Mouse (Mus musculus): Measurements from ENCODE around the gene Gm6871. TPM values are rescaled to one million over a fixed set of nuclear protein-coding genes. Genes with fewer than 3 reads are reported as not detected.
"Not testable (repeated sequence)": the region's sequence is repeated elsewhere in the genome, so short reads cannot be mapped to it uniquely, and the experiment has no call there.

Gm6871 gene
- 0.09 and 0.30 TPM in 2 replicates for polyA plus RNA-seq (2015; fragmentation: Nextera tagmentation; extraction: Ambion mirVana)

- not testable (repeated sequence) for H3K9ac ChIP-seq (ENCODE audit: low read depth, low read length); H3K27ac ChIP-seq; H3K4me1 ChIP-seq (replicated peaks; ENCODE audit: insufficient read depth, low read length); ATAC-seq (replicated peaks; ENCODE audit: low FRiP score, low read depth); DNase-seq (ENCODE audit: low spot score); H3K27me3 ChIP-seq (ENCODE audit: insufficient read depth, low read length); H3K9me3 ChIP-seq (replicated peaks; ENCODE audit: low read length); H3K36me3 ChIP-seq (ENCODE audit: insufficient read depth, low read length); H3K4me2 ChIP-seq (ENCODE audit: low read length); H3K4me3 ChIP-seq (replicated peaks; ENCODE audit: low read depth, low read length)
- 86% methylated on average over 5 of the region's 6 CpGs for WGBS
These were observed at the start of gene Gm6871 for GRCm38 (mm10) chr7:41573562-41573961. Gene Gm6871 (minus strand): TSS chr7:41573662.

GRCm38 (mm10) chr7:41616241-41616640, 42.8 kb upstream of the Gm6871 start:
- ATAC-seq (replicated peaks; ENCODE audit: low FRiP score, low read depth): not testable (repeated sequence)
- WGBS: 98% methylated on average over 1 of the region's 1 CpGs

GRCm38 (mm10) chr7:41611654-41612053, 38.2 kb upstream of the Gm6871 start:
- H3K36me3 ChIP-seq (ENCODE audit: insufficient read depth, low read length): peaks cover 14% of the 10 kb centered on the region; the same call in 1 of the 2 replicates
- H3K9me3 ChIP-seq (replicated peaks; ENCODE audit: low read length): no peaks in the 10 kb centered on the region
- H3K27ac ChIP-seq: no peak overlapping the region
- no peak for DNase-seq (ENCODE audit: low spot score)
- TF ChIP-seq CTCF (IDR thresholded peaks at IDR 0.05; ENCODE audit: low read depth): no peak
- H3K4me2 ChIP-seq (ENCODE audit: low read length): no peak overlapping the region
- 80% methylated on average over 3 of the region's 3 CpGs for WGBS
- no peak overlapping the region for H3K9ac ChIP-seq (ENCODE audit: low read depth, low read length)
- no peak overlapping the region for H3K4me3 ChIP-seq (replicated peaks; ENCODE audit: low read depth, low read length)
- no peak for ATAC-seq (replicated peaks; ENCODE audit: low FRiP score, low read depth)
- no peaks in the 10 kb centered on the region for H3K4me1 ChIP-seq (replicated peaks; ENCODE audit: insufficient read depth, low read length)
- no peaks in the 10 kb centered on the region for H3K27me3 ChIP-seq (ENCODE audit: insufficient read depth, low read length)

More at GRCm38 (mm10) chr7:41616241-41616640, 42.8 kb upstream of the Gm6871 start:
- H3K4me1 ChIP-seq (replicated peaks; ENCODE audit: insufficient read depth, low read length); H3K9ac ChIP-seq (ENCODE audit: low read depth, low read length); H3K27me3 ChIP-seq (ENCODE audit: insufficient read depth, low read length); H3K9me3 ChIP-seq (replicated peaks; ENCODE audit: low read length); H3K4me2 ChIP-seq (ENCODE audit: low read length); H3K27ac ChIP-seq; DNase-seq (ENCODE audit: low spot score); H3K4me3 ChIP-seq (replicated peaks; ENCODE audit: low read depth, low read length): not testable (repeated sequence)
- peaks cover 21% of the 10 kb centered on the region; the same call in 1 of the 2 replicates for H3K36me3 ChIP-seq (ENCODE audit: insufficient read depth, low read length)

GRCm38 (mm10) chr7:41599932-41600548, 26.6 kb upstream of the Gm6871 start:
- Histone ChIP-seq H3K4me3 (replicated peaks; ENCODE audit: low read depth, low read length) (peak overlapping the region; percentile 57), H3K4me2 (ENCODE audit: low read length) (peak overlapping the region; percentile 74), H3K36me3 (ENCODE audit: insufficient read depth, low read length) (no peaks in the 10 kb centered on the region), H3K27ac (no peak overlapping the region), H3K4me1 (replicated peaks; ENCODE audit: insufficient read depth, low read length) (no peaks in the 10 kb centered on the region), H3K9ac (ENCODE audit: low read depth, low read length) (peak overlapping the region; percentile 67), H3K27me3 (ENCODE audit: insufficient read depth, low read length) (no peaks in the 10 kb centered on the region), H3K9me3 (replicated peaks; ENCODE audit: low read length) (no peaks in the 10 kb centered on the region)
- ATAC-seq (replicated peaks; ENCODE audit: low FRiP score, low read depth) (no peak), DNase-seq (ENCODE audit: low spot score) (peak; percentile 63)
- peak; percentile 50 for TF ChIP-seq CTCF (IDR thresholded peaks at IDR 0.05; ENCODE audit: low read depth)
- 17% methylated on average over 3 of the region's 3 CpGs for WGBS

GRCm38 (mm10) chr7:41599034-41599813, 25.8 kb upstream of the Gm6871 start, which contains the start of gene 2610021A01Rik:
Gene 2610021A01Rik (plus strand): TSS chr7:41599230.
- Histone ChIP-seq H3K4me3 (replicated peaks; ENCODE audit: low read depth, low read length) (peak within 1 kb of the TSS; percentile 57), H3K9ac (ENCODE audit: low read depth, low read length) (peak within 1 kb of the TSS; percentile 67), H3K36me3 (ENCODE audit: insufficient read depth, low read length) (no peaks in the 10 kb centered on the region), H3K4me2 (ENCODE audit: low read length) (peak within 1 kb of the TSS; percentile 74), H3K9me3 (replicated peaks; ENCODE audit: low read length) (no peaks in the 10 kb centered on the region), H3K27ac (peak within 1 kb of the TSS; percentile 54; the same call in 1 of the 2 replicates), H3K27me3 (ENCODE audit: insufficient read depth, low read length) (no peaks in the 10 kb centered on the region), H3K4me1 (replicated peaks; ENCODE audit: insufficient read depth, low read length) (no peaks in the 10 kb centered on the region)
- TF ChIP-seq CTCF (IDR thresholded peaks at IDR 0.05; ENCODE audit: low read depth): 0 out of 2 replicates have a peak, but pooled peaks have one; percentile 5
- DNase-seq (ENCODE audit: low spot score) (peak; percentile 96), ATAC-seq (replicated peaks; ENCODE audit: low FRiP score, low read depth) (peak; percentile 100)
- under 1% methylated on average over 41 of the region's 41 CpGs for WGBS

GRCm38 (mm10) chr7:41598615-41599014, 25.2 kb upstream of the Gm6871 start:
- DNase-seq (ENCODE audit: low spot score): no peak
- H3K27ac ChIP-seq: peak overlapping the region; percentile 54; the same call in 1 of the 2 replicates
- WGBS: 43% methylated on average over 5 of the region's 5 CpGs
- H3K4me1 ChIP-seq (replicated peaks; ENCODE audit: insufficient read depth, low read length): no peaks in the 10 kb centered on the region
- no peaks in the 10 kb centered on the region for H3K9me3 ChIP-seq (replicated peaks; ENCODE audit: low read length)
- no peak for TF ChIP-seq CTCF (IDR thresholded peaks at IDR 0.05; ENCODE audit: low read depth)
- H3K4me2 ChIP-seq (ENCODE audit: low read length): peak overlapping the region; percentile 74
- no peaks in the 10 kb centered on the region for H3K36me3 ChIP-seq (ENCODE audit: insufficient read depth, low read length)
- peak overlapping the region; percentile 67 for H3K9ac ChIP-seq (ENCODE audit: low read depth, low read length)
- H3K4me3 ChIP-seq (replicated peaks; ENCODE audit: low read depth, low read length): peak overlapping the region; percentile 57
- ATAC-seq (replicated peaks; ENCODE audit: low FRiP score, low read depth): no peak
- no peaks in the 10 kb centered on the region for H3K27me3 ChIP-seq (ENCODE audit: insufficient read depth, low read length)

GRCm38 (mm10) chr7:41587831-41588230, 14.4 kb upstream of the Gm6871 start:
- H3K4me3 ChIP-seq (replicated peaks; ENCODE audit: low read depth, low read length); H3K27ac ChIP-seq; DNase-seq (ENCODE audit: low spot score); ATAC-seq (replicated peaks; ENCODE audit: low FRiP score, low read depth); H3K4me1 ChIP-seq (replicated peaks; ENCODE audit: insufficient read depth, low read length); H3K9ac ChIP-seq (ENCODE audit: low read depth, low read length); H3K9me3 ChIP-seq (replicated peaks; ENCODE audit: low read length); H3K36me3 ChIP-seq (ENCODE audit: insufficient read depth, low read length); H3K4me2 ChIP-seq (ENCODE audit: low read length); H3K27me3 ChIP-seq (ENCODE audit: insufficient read depth, low read length): not testable (repeated sequence)

Data from kidney, postnatal 0 days (tissue).